Mouse (Mus musculus): ENCODE results near the gene Pbxip1. TPM values are rescaled to one million over a fixed set of nuclear protein-coding genes. Genes with fewer than 3 reads are reported as not detected.

Pbxip1 gene
- polyA plus RNA-seq, 1 experiment from 2014 or later = 7.4 TPM

- WGBS (ENCODE audit: insufficient replicate concordance) = 14% methylated on average over 5 of the region's 5 CpGs
- H3K27ac ChIP-seq (replicated peaks) = peak overlapping the region; percentile 56
Observed at GRCm38 (mm10) chr3:89437269-89437668, 763 bp downstream of the Pbxip1 start.

GRCm38 (mm10) chr3:89440691-89441090 lies 4.2 kb downstream of the Pbxip1 start:
- no peak overlapping the region for H3K4me2 ChIP-seq
- 84% methylated on average over 2 of the region's 2 CpGs for WGBS (ENCODE audit: insufficient replicate concordance)
- H3K27me3 ChIP-seq = no peaks in the 10 kb centered on the region
- no peaks in the 10 kb centered on the region for H3K9me3 ChIP-seq (replicated peaks)
- H3K4me1 ChIP-seq (replicated peaks) = peaks cover 26% of the 10 kb centered on the region
- no peak overlapping the region for H3K9ac ChIP-seq
- H3K4me3 ChIP-seq (replicated peaks) = no peak overlapping the region
- H3K36me3 ChIP-seq (replicated peaks) = 0 out of 2 replicates have a peak, but pooled peaks cover 6% of the 10 kb centered on the region
- no peak for ATAC-seq (ENCODE audit: insufficient read depth)
- H3K27ac ChIP-seq (replicated peaks) = no peak overlapping the region

More at GRCm38 (mm10) chr3:89437269-89437668, 763 bp downstream of the Pbxip1 start:
- Histone ChIP-seq H3K4me3 (replicated peaks) (peak overlapping the region; percentile 57), H3K36me3 (replicated peaks) (peaks cover 27% of the 10 kb centered on the region), H3K27me3 (no peaks in the 10 kb centered on the region), H3K9ac (peak overlapping the region; percentile 51), H3K9me3 (replicated peaks) (no peaks in the 10 kb centered on the region), H3K4me2 (peak overlapping the region; percentile 68), H3K4me1 (replicated peaks) (peaks cover 28% of the 10 kb centered on the region)
- peak; percentile 12; the same call in 1 of the 2 replicates for ATAC-seq (ENCODE audit: insufficient read depth)

GRCm38 (mm10) chr3:89448720-89449537 lies 12.4 kb downstream of the Pbxip1 start:
- H3K27ac ChIP-seq (replicated peaks) = peak overlapping the region; percentile 58
- no peaks in the 10 kb centered on the region for H3K9me3 ChIP-seq (replicated peaks)
- 0 out of 2 replicates have a peak, but pooled peaks cover 4% of the 10 kb centered on the region for H3K36me3 ChIP-seq (replicated peaks)
- H3K27me3 ChIP-seq = no peaks in the 10 kb centered on the region
- H3K9ac ChIP-seq = peak overlapping the region; percentile 27; the same call in 1 of the 2 replicates
- peak overlapping the region; percentile 22 for H3K4me3 ChIP-seq (replicated peaks)
- peak; percentile 79 for ATAC-seq (ENCODE audit: insufficient read depth)
- peak overlapping the region; percentile 54 for H3K4me2 ChIP-seq
- H3K4me1 ChIP-seq (replicated peaks) = peaks cover 30% of the 10 kb centered on the region
- WGBS (ENCODE audit: insufficient replicate concordance) = 35% methylated on average over 13 of the region's 13 CpGs

- 11% methylated on average over 7 of the region's 7 CpGs for WGBS (ENCODE audit: insufficient replicate concordance)
- Histone ChIP-seq H3K9me3 (replicated peaks) (no peaks in the 10 kb centered on the region), H3K4me1 (replicated peaks) (peaks cover 30% of the 10 kb centered on the region), H3K4me2 (peak overlapping the region; percentile 54), H3K9ac (peak overlapping the region; percentile 27; the same call in 1 of the 2 replicates), H3K27me3 (no peaks in the 10 kb centered on the region), H3K4me3 (replicated peaks) (peak overlapping the region; percentile 22), H3K27ac (replicated peaks) (peak overlapping the region; percentile 58), H3K36me3 (replicated peaks) (0 out of 2 replicates have a peak, but pooled peaks cover 4% of the 10 kb centered on the region)
- peak; percentile 73 for ATAC-seq (ENCODE audit: insufficient read depth)
Observed at GRCm38 (mm10) chr3:89449541-89449940, 13.0 kb downstream of the Pbxip1 start.

GRCm38 (mm10) chr3:89451916-89452315 lies 15.4 kb downstream of the Pbxip1 start:
- ATAC-seq (ENCODE audit: insufficient read depth) = no peak
- no peak overlapping the region for H3K9ac ChIP-seq
- H3K36me3 ChIP-seq (replicated peaks) = no peaks in the 10 kb centered on the region
- peaks cover 34% of the 10 kb centered on the region for H3K4me1 ChIP-seq (replicated peaks)
- WGBS (ENCODE audit: insufficient replicate concordance) = 69% methylated on average over 1 of the region's 1 CpGs
- no peaks in the 10 kb centered on the region for H3K27me3 ChIP-seq
- no peak overlapping the region for H3K4me2 ChIP-seq
- H3K27ac ChIP-seq (replicated peaks) = no peak overlapping the region
- no peaks in the 10 kb centered on the region for H3K9me3 ChIP-seq (replicated peaks)
- no peak overlapping the region for H3K4me3 ChIP-seq (replicated peaks)

- Histone ChIP-seq H3K36me3 (replicated peaks) (no peaks in the 10 kb centered on the region), H3K27me3 (no peaks in the 10 kb centered on the region), H3K4me3 (replicated peaks) (no peak within 1 kb of the TSS), H3K9ac (no peak within 1 kb of the TSS), H3K4me2 (no peak within 1 kb of the TSS), H3K4me1 (replicated peaks) (peaks cover 42% of the 10 kb centered on the region), H3K9me3 (replicated peaks) (no peaks in the 10 kb centered on the region), H3K27ac (replicated peaks) (no peak within 1 kb of the TSS)
- 67% methylated on average over 10 of the region's 10 CpGs for WGBS (ENCODE audit: insufficient replicate concordance)
- no peak for ATAC-seq (ENCODE audit: insufficient read depth)
Observed at GRCm38 (mm10) chr3:89454401-89455177, 18.1 kb downstream of the Pbxip1 start, which contains the start of gene Pmvk. Gene Pmvk, plus strand, starts transcription at chr3:89454541.

- ATAC-seq (ENCODE audit: insufficient read depth) = no peak
- H3K9me3 ChIP-seq (replicated peaks) = no peaks in the 10 kb centered on the region
- H3K27ac ChIP-seq (replicated peaks) = no peak overlapping the region
- H3K4me2 ChIP-seq = no peak overlapping the region
- peaks cover 44% of the 10 kb centered on the region for H3K4me1 ChIP-seq (replicated peaks)
- H3K36me3 ChIP-seq (replicated peaks) = no peaks in the 10 kb centered on the region
- no peak overlapping the region for H3K9ac ChIP-seq
- H3K4me3 ChIP-seq (replicated peaks) = no peak overlapping the region
- WGBS (ENCODE audit: insufficient replicate concordance) = 43% methylated on average over 1 of the region's 1 CpGs
- H3K27me3 ChIP-seq = no peaks in the 10 kb centered on the region
Observed at GRCm38 (mm10) chr3:89455786-89456285, 19.3 kb downstream of the Pbxip1 start.

GRCm38 (mm10) chr3:89456726-89457665 lies 20.5 kb downstream of the Pbxip1 start:
- Histone ChIP-seq H3K36me3 (replicated peaks) (no peaks in the 10 kb centered on the region), H3K4me1 (replicated peaks) (peaks cover 38% of the 10 kb centered on the region), H3K27me3 (no peaks in the 10 kb centered on the region), H3K4me3 (replicated peaks) (0 out of 2 replicates have a peak overlapping the region, but pooled peaks have one; percentile 8), H3K9ac (0 out of 2 replicates have a peak overlapping the region, but pooled peaks have one; percentile 18), H3K27ac (replicated peaks) (0 out of 2 replicates have a peak overlapping the region, but pooled peaks have one; percentile 24), H3K9me3 (replicated peaks) (no peaks in the 10 kb centered on the region), H3K4me2 (peak overlapping the region; percentile 58)
- ATAC-seq (ENCODE audit: insufficient read depth) = peak; percentile 13; the same call in 1 of the 2 replicates
- 30% methylated on average over 10 of the region's 10 CpGs for WGBS (ENCODE audit: insufficient replicate concordance)

GRCm38 (mm10) chr3:89458372-89458964 lies 22.0 kb downstream of the Pbxip1 start:
- 0 out of 2 replicates have a peak overlapping the region, but pooled peaks have one; percentile 2 for H3K9ac ChIP-seq
- WGBS (ENCODE audit: insufficient replicate concordance) = 39% methylated on average over 13 of the region's 13 CpGs
- no peaks in the 10 kb centered on the region for H3K36me3 ChIP-seq (replicated peaks)
- ATAC-seq (ENCODE audit: insufficient read depth) = peak; percentile 70
- peaks cover 38% of the 10 kb centered on the region for H3K4me1 ChIP-seq (replicated peaks)
- H3K27ac ChIP-seq (replicated peaks) = peak overlapping the region; percentile 85
- no peaks in the 10 kb centered on the region for H3K27me3 ChIP-seq
- H3K4me2 ChIP-seq = peak overlapping the region; percentile 91
- peak overlapping the region; percentile 74 for H3K4me3 ChIP-seq (replicated peaks)
- no peaks in the 10 kb centered on the region for H3K9me3 ChIP-seq (replicated peaks)

Measured in liver, embryonic 15.5 days (tissue).